ENCODE assay signal across 8 mouse cellular contexts in the genomic region with DNA sequence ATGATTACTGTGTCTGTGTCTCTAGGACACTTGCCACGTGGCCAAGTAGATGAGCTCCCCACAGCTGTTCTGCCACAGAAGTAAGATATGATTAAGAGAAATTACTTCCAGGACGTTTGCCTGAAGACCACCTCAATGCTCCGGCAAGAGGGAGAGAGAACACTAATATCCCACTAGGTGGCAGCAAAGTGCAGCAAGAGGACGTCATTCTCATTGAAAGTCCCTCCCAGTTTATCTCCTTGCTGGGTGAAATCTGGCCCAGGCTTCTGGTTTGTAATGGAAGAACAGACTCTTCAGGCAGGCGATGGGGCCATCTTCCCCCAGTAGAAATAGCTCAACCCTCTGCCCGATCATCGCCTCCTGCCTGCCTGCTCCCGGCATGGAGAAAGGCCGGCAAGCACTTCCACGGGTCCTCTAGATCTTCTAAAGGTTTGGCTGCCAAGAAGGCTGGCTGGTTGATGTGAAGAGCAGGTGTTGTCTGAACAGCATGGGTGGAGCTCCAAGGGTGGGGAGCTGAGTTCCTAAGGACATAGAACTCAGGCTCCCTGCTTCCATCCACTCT. TPM values are rescaled to one million over a fixed set of nuclear protein-coding genes. Genes with fewer than 3 reads are reported as not detected.
A peak's percentile ranks its signal among the peaks of the same experiment; 100 is the strongest.
DNase-seq lines count a peak whose midpoint lies in the region; ATAC-seq lines count a peak whose summit lies in the region.

No protein-coding gene starts in this region.

- no peaks in the 10 kb centered on the region for H3K9me3 ChIP-seq in hindbrain, embryonic 10.5 days
- H3K9me3 ChIP-seq in lung, embryonic 16.5 days (ENCODE audit: control insufficient read depth, low read length) = no peaks in the 10 kb centered on the region

- H3K4me2 ChIP-seq in lung, embryonic 16.5 days (ENCODE audit: low read depth, low read length) = peak overlapping the region; percentile 51

- H3K27ac ChIP-seq in hindbrain, embryonic 10.5 days = peak overlapping the region; percentile 69
- H3K27ac ChIP-seq in lung, embryonic 16.5 days (ENCODE audit: low read length) = peak overlapping the region; percentile 72

- H3K36me3 ChIP-seq in hindbrain, embryonic 10.5 days = no peaks in the 10 kb centered on the region
- H3K36me3 ChIP-seq in lung, embryonic 16.5 days (ENCODE audit: control insufficient read depth, insufficient read depth, low read length) = no peaks in the 10 kb centered on the region

- 20% methylated on average over 10 of the region's 10 CpGs for WGBS in hindbrain, embryonic 10.5 days
- 8% methylated on average over 10 of the region's 10 CpGs for WGBS in lung, embryonic 16.5 days

- peaks cover 12% of the 10 kb centered on the region for H3K4me1 ChIP-seq in hindbrain, embryonic 10.5 days (replicated peaks)
- peaks cover 8% of the 10 kb centered on the region for H3K4me1 ChIP-seq in lung, embryonic 16.5 days (replicated peaks; ENCODE audit: control insufficient read depth, insufficient read depth, low read length)

- ATAC-seq in frontal cortex, adult (ENCODE audit: low TSS enrichment) = peak; percentile 82
- ATAC-seq in lung, embryonic 16.5 days (ENCODE audit: low read depth) = peak; percentile 51

- DNase-seq in Muller cell, postnatal 12 days (ENCODE audit: inconsistent ontology term) = peak; percentile 74
- DNase-seq in cerebellum, adult 8-10 months = peak; percentile 76
- DNase-seq in hindbrain, embryonic 10.5 days (ENCODE audit: low spot score) = peak; percentile 70
- DNase-seq in layer of hippocampus, adult 9-10 months (ENCODE audit: low spot score) = peak; percentile 65
- DNase-seq in retina, embryonic 14.5 days (ENCODE audit: low spot score) = peak; percentile 94
- DNase-seq in thymus, postnatal 36 days = peak; percentile 47 to 51

- peaks cover 5% of the 10 kb centered on the region; the same call in 1 of the 2 replicates for H3K27me3 ChIP-seq in hindbrain, embryonic 10.5 days (ENCODE audit: insufficient read depth, poor library complexity, severe bottlenecking)
- no peaks in the 10 kb centered on the region for H3K27me3 ChIP-seq in lung, embryonic 16.5 days (ENCODE audit: control insufficient read depth, insufficient read depth, low read depth, low read length)

- H3K4me3 ChIP-seq in hindbrain, embryonic 10.5 days = 0 out of 2 replicates have a peak overlapping the region, but pooled peaks have one; percentile 9
- H3K4me3 ChIP-seq in lung, embryonic 16.5 days (ENCODE audit: low read length) = peak overlapping the region; percentile 17; the same call in 1 of the 2 replicates

- no peak overlapping the region for H3K9ac ChIP-seq in lung, embryonic 16.5 days (ENCODE audit: low read length)

RNA-seq across cellular contexts. Expression of a gene that starts 27.3 kb away (rescaled TPM):
- 19.7 and 20.9 TPM in 2 replicates for polyA plus RNA-seq in hindbrain, embryonic 10.5 days (2016; fragmentation: Nextera tagmentation; extraction: Ambion mirVana)
- polyA plus RNA-seq in lung, embryonic 16.5 days (2015; fragmentation: Nextera tagmentation; extraction: Ambion mirVana) = 9.1 and 9.9 TPM in 2 replicates

RNA-seq across cellular contexts. Expression of a gene that starts 27.5 kb away (rescaled TPM):
- polyA plus RNA-seq in hindbrain, embryonic 10.5 days (2016; fragmentation: Nextera tagmentation; extraction: Ambion mirVana) = 11.8 and 13.1 TPM in 2 replicates
- 12.3 and 12.6 TPM in 2 replicates for polyA plus RNA-seq in lung, embryonic 16.5 days (2015; fragmentation: Nextera tagmentation; extraction: Ambion mirVana)

RNA-seq across cellular contexts. Expression of a gene that starts 43.2 kb away (rescaled TPM):
- polyA plus RNA-seq in hindbrain, embryonic 10.5 days (2016; fragmentation: Nextera tagmentation; extraction: Ambion mirVana) = 0.14 and 0.46 TPM in 2 replicates
- 11.0 and 13.2 TPM in 2 replicates for polyA plus RNA-seq in lung, embryonic 16.5 days (2015; fragmentation: Nextera tagmentation; extraction: Ambion mirVana)

Comparison
In these comparisons a context has a peak if more than half of its experiments do, and no peak if none do; other contexts are left out.
1. Peak in every context shown above with its lines: DNase-seq, ATAC-seq, H3K4me3 ChIP-seq and H3K27ac ChIP-seq.